Mouse (Mus musculus): ENCODE measurements around the gene Dner. TPM values are rescaled to one million over a fixed set of nuclear protein-coding genes. Genes with fewer than 3 reads are reported as not detected.

Dner gene
- total and polyA plus RNA-seq, 2 experiments, result not detected

DNA sequence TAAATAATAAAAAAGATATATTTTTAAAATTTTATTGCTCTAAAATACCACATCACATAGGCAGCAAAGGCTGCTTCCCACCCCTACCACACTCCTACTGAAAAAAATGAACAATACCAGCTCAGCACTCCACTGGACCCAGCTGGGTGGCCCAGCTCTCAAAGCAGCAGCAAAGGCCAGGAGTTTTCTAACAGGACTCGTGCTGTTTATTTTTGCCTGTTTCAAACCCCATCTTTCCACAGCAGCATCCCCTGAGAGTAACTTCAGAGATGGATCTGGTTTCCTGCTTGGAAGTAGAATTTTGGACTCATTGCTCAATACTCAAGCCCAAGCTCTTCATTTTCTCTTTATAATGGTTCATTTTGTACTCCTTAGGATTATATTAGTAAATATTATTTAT is 263.7 kb downstream of the Dner start:
- 89% methylated on average over 1 of the region's 1 CpGs for WGBS

DNA sequence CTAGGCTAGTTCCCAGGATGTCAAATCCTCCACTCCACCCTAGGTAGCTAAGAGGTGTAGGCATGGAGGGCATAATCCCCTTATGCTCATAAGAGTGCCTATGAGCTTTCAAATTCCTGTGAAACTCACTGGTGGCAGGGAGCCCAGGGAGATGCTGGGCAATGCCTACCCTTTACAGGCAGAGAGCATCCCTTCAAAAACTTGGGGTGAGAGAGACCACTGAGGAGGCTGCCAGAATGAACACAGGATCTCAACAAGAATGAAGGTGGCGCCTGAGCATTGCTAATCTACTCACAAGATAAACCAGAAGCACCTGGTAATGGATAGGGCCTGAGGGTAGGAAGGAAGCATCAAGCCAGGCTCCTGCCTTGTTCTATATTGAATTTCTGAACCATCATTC is 267.7 kb downstream of the Dner start:
- 74% methylated on average over 1 of the region's 1 CpGs for WGBS
- Histone ChIP-seq H3K27ac (replicated peaks; ENCODE audit: insufficient read depth, low read depth, low read length) (no peak overlapping the region), H3K4me1 (ENCODE audit: control insufficient read depth, insufficient read depth, low read length) (no peaks in the 10 kb centered on the region), H3K4me3 (ENCODE audit: insufficient read depth, low read depth, low read length) (no peak overlapping the region), H3K79me2 (ENCODE audit: control insufficient read depth, insufficient read depth, low read length) (no peaks in the 10 kb centered on the region), H3K27me3 (ENCODE audit: control insufficient read depth, insufficient read depth, low read length) (no peaks in the 10 kb centered on the region), H3K36me3 (ENCODE audit: control insufficient read depth, insufficient read depth, low read length) (no peaks in the 10 kb centered on the region), H3K9ac (ENCODE audit: low read depth, low read length) (no peak overlapping the region)
- no peak for DNase-seq (ENCODE audit: extremely low read depth, low read depth, low spot score)
- TF ChIP-seq POLR2A (IDR thresholded peaks at IDR 0.05; ENCODE audit: extremely low read depth, insufficient read depth, low read length) (no peak), CTCF (IDR thresholded peaks at IDR 0.05; ENCODE audit: low read depth, low read length) (no peak)

More for the DNA sequence above, 263.7 kb downstream of the Dner start:
- H3K79me2 ChIP-seq (ENCODE audit: control insufficient read depth, insufficient read depth, low read length), result no peaks in the 10 kb centered on the region
- H3K27ac ChIP-seq (replicated peaks; ENCODE audit: insufficient read depth, low read depth, low read length), result no peak overlapping the region
- TF ChIP-seq POLR2A (IDR thresholded peaks at IDR 0.05; ENCODE audit: extremely low read depth, insufficient read depth, low read length) (no peak), CTCF (IDR thresholded peaks at IDR 0.05; ENCODE audit: low read depth, low read length) (no peak)
- no peak overlapping the region for H3K4me3 ChIP-seq (ENCODE audit: insufficient read depth, low read depth, low read length)
- DNase-seq (ENCODE audit: extremely low read depth, low read depth, low spot score), result no peak
- no peak overlapping the region for H3K9ac ChIP-seq (ENCODE audit: low read depth, low read length)
- no peaks in the 10 kb centered on the region for H3K36me3 ChIP-seq (ENCODE audit: control insufficient read depth, insufficient read depth, low read length)
- H3K27me3 ChIP-seq (ENCODE audit: control insufficient read depth, insufficient read depth, low read length), result no peaks in the 10 kb centered on the region
- H3K4me1 ChIP-seq (ENCODE audit: control insufficient read depth, insufficient read depth, low read length), result no peaks in the 10 kb centered on the region

DNA sequence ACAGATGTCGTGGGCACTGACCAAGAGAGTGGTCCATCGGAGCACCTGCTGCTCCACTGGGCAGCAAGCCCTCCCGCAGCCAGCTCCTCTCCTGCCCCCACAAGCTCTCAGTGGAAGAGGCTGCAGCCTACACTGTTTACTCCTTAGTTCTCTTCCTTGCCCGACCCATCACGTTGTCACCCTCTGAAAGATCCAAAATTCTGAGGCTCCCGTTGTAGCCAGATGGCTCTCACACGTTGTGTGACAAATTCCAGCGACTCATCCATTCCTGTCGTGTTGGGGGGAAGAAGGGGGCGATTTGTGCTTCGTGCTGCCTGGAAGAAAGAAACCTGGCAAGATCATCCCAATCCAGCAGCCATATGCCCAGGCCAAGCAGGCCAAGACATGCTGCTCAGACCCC is 268.3 kb downstream of the Dner start:
- Histone ChIP-seq H3K4me1 (ENCODE audit: control insufficient read depth, insufficient read depth, low read length) (no peaks in the 10 kb centered on the region), H3K79me2 (ENCODE audit: control insufficient read depth, insufficient read depth, low read length) (no peaks in the 10 kb centered on the region), H3K27me3 (ENCODE audit: control insufficient read depth, insufficient read depth, low read length) (no peaks in the 10 kb centered on the region), H3K4me3 (ENCODE audit: insufficient read depth, low read depth, low read length) (no peak overlapping the region), H3K27ac (replicated peaks; ENCODE audit: insufficient read depth, low read depth, low read length) (no peak overlapping the region), H3K9ac (ENCODE audit: low read depth, low read length) (no peak overlapping the region), H3K36me3 (ENCODE audit: control insufficient read depth, insufficient read depth, low read length) (no peaks in the 10 kb centered on the region)
- 79% methylated on average over 11 of the region's 11 CpGs for WGBS
- TF ChIP-seq POLR2A (IDR thresholded peaks at IDR 0.05; ENCODE audit: extremely low read depth, insufficient read depth, low read length) (no peak), CTCF (IDR thresholded peaks at IDR 0.05; ENCODE audit: low read depth, low read length) (no peak)
- DNase-seq (ENCODE audit: extremely low read depth, low read depth, low spot score), result no peak

DNA sequence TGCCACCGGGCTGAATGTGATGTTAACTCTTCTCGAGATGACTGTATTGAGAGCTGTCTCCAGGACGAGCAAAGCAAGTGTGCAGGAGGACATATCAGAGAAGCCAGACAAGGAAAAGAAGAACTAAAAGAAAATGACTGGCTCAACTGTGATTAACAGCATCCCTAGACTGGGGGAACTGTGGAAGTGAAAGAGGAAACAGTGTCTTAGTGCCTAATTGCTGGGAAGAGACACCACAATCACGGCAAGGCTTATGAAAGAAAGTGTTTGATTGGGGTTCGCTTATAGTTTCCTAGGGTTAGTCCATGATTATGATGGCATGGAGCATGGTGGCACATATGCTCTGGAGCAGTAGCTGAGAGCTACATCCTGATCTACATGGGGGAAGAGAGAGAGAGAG is 269.3 kb downstream of the Dner start:
- Histone ChIP-seq H3K79me2 (ENCODE audit: control insufficient read depth, insufficient read depth, low read length) (no peaks in the 10 kb centered on the region), H3K27me3 (ENCODE audit: control insufficient read depth, insufficient read depth, low read length) (no peaks in the 10 kb centered on the region)
- 76% methylated on average over 5 of the region's 5 CpGs for WGBS

DNA sequence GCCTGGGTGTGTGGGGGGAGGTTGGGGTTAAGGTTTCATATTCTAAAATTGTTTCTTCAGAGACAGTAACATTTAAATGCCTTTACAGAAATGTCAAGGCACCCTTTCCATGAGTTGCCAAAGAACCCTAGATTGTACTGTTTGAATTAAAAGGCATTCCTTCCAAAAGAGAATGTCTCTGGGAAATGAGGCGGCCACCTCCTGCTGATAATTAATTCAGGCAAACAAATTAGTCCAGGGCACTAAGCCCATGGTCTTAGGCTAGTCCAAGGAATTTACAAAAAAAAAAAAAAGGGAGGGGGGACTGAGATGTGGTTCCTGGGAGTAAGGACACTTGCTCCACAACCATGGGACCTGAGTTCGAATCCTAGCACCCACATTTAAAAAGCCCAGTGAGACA is 273.1 kb downstream of the Dner start:
- Histone ChIP-seq H3K27me3 (ENCODE audit: control insufficient read depth, insufficient read depth, low read length) (no peaks in the 10 kb centered on the region), H3K4me1 (ENCODE audit: control insufficient read depth, insufficient read depth, low read length) (peaks cover 13% of the 10 kb centered on the region; the same call in 1 of the 2 replicates), H3K9ac (ENCODE audit: low read depth, low read length) (no peak overlapping the region), H3K27ac (replicated peaks; ENCODE audit: insufficient read depth, low read depth, low read length) (no peak overlapping the region), H3K79me2 (ENCODE audit: control insufficient read depth, insufficient read depth, low read length) (no peaks in the 10 kb centered on the region), H3K36me3 (ENCODE audit: control insufficient read depth, insufficient read depth, low read length) (no peaks in the 10 kb centered on the region), H3K4me3 (ENCODE audit: insufficient read depth, low read depth, low read length) (no peak overlapping the region)
- DNase-seq (ENCODE audit: extremely low read depth, low read depth, low spot score), result no peak
- TF ChIP-seq POLR2A (IDR thresholded peaks at IDR 0.05; ENCODE audit: extremely low read depth, insufficient read depth, low read length) (no peak), CTCF (IDR thresholded peaks at IDR 0.05; ENCODE audit: low read depth, low read length) (no peak)
- 74% methylated on average over 2 of the region's 2 CpGs for WGBS

More for the DNA sequence above, 269.3 kb downstream of the Dner start:
- Histone ChIP-seq H3K9ac (ENCODE audit: low read depth, low read length) (no peak overlapping the region), H3K4me1 (ENCODE audit: control insufficient read depth, insufficient read depth, low read length) (peaks cover 5% of the 10 kb centered on the region; the same call in 1 of the 2 replicates), H3K36me3 (ENCODE audit: control insufficient read depth, insufficient read depth, low read length) (no peaks in the 10 kb centered on the region), H3K4me3 (ENCODE audit: insufficient read depth, low read depth, low read length) (no peak overlapping the region), H3K27ac (replicated peaks; ENCODE audit: insufficient read depth, low read depth, low read length) (no peak overlapping the region)
- no peak for DNase-seq (ENCODE audit: extremely low read depth, low read depth, low spot score)
- TF ChIP-seq POLR2A (IDR thresholded peaks at IDR 0.05; ENCODE audit: extremely low read depth, insufficient read depth, low read length) (no peak), CTCF (IDR thresholded peaks at IDR 0.05; ENCODE audit: low read depth, low read length) (no peak)

DNA sequence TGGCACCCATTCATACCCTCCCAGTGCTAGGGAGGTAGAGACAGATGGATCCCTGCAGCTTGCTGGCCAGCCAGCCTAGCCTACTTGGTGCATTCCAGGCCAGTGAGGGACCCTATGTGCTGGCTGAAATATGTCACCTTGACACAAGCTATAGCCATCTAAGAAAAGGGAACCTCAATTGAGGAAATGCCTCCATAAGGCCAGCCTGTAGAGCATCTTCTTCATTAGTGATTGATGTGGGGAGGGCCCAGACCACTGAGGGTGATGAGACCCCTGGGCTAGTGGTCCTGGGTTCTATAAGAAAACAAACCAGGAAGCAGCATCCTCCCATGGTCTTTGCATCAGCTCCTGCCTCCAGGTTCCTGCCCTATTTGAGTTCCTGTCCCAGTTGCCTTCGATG is 274.2 kb downstream of the Dner start:
- H3K4me1 ChIP-seq (ENCODE audit: control insufficient read depth, insufficient read depth, low read length), result peaks cover 13% of the 10 kb centered on the region; the same call in 1 of the 2 replicates
- 28% methylated on average over 1 of the region's 1 CpGs for WGBS

More for the DNA sequence above, 274.2 kb downstream of the Dner start:
- Histone ChIP-seq H3K27me3 (ENCODE audit: control insufficient read depth, insufficient read depth, low read length) (no peaks in the 10 kb centered on the region), H3K27ac (replicated peaks; ENCODE audit: insufficient read depth, low read depth, low read length) (no peak overlapping the region), H3K79me2 (ENCODE audit: control insufficient read depth, insufficient read depth, low read length) (no peaks in the 10 kb centered on the region), H3K4me3 (ENCODE audit: insufficient read depth, low read depth, low read length) (no peak overlapping the region), H3K9ac (ENCODE audit: low read depth, low read length) (no peak overlapping the region), H3K36me3 (ENCODE audit: control insufficient read depth, insufficient read depth, low read length) (no peaks in the 10 kb centered on the region)
- DNase-seq (ENCODE audit: extremely low read depth, low read depth, low spot score), result no peak
- no peak for TF ChIP-seq CTCF (IDR thresholded peaks at IDR 0.05; ENCODE audit: low read depth, low read length)
- TF ChIP-seq POLR2A (IDR thresholded peaks at IDR 0.05; ENCODE audit: extremely low read depth, insufficient read depth, low read length), result no peak

Measured in liver, adult 2 months (tissue).